ENCODE assay signal across 8 mouse cellular contexts in the genomic region with DNA sequence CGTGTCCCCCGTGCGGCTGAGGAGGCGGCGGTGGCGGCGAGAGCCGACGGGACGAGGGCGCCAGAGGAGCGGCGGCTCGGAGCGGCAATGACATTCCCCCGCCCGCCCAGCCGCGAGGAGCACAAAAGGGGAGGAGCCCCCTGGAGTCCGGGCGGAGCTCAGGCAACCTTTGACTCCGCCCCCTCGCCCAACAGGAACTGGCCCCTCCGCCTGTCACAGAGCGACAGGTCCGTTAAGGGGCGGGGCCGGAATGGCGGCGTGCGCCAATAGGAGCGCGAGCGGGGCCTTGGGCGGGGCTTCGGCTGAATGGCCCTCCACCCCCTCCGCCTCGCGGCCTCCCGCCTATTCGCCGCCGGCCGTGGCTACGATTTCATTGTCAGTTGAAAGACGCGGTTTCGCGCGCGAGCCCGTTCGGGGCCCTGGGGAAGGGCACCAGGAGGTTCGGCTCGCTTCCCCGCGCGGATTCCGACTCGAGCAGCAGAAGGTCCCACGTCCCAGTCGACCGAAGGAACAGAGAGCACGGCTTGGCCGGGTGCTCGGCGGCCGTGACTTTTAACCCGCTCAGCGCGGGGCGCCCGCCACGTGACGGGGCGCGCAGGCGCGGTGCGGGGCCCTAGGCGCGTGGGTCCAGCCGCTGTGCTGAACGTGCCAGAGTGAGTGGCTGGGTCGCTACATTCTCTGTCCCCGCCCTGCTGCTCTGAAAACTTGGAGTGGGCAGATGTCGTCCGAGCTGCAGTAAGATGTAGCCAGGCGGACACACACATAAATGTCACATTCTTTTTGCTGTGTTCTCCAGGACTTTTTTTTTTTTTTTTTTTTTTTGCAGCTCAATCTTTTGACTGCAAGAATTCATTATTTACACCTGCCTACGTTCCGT. TPM values are rescaled to one million over a fixed set of nuclear protein-coding genes. Genes with fewer than 3 reads are reported as not detected.
DNase-seq lines count a peak whose midpoint lies in the region; ATAC-seq lines count a peak whose summit lies in the region.

Gene Stt3b, minus strand, starts transcription at position 76 of the 877 bp plus-strand sequence.

- peak within 1 kb of the TSS; percentile 96 for H3K27ac ChIP-seq in heart, embryonic 14.5 days (replicated peaks in 1 of 2; ENCODE audit: control insufficient read depth in 1 of 2, insufficient read depth in 1 of 2, low read depth in 2 of 2, low read length in 2 of 2)
- H3K27ac ChIP-seq in liver, embryonic 13.5 days = peak within 1 kb of the TSS; percentile 94
- H3K27ac ChIP-seq in stomach, embryonic 16.5 days (ENCODE audit: low read length) = peak within 1 kb of the TSS; percentile 99

- WGBS in heart, embryonic 14.5 days = under 1% methylated on average over 88 of the region's 91 CpGs
- WGBS in liver, embryonic 13.5 days (ENCODE audit: insufficient replicate concordance) = under 1% methylated on average over 89 of the region's 91 CpGs
- under 1% methylated on average over 91 of the region's 91 CpGs for WGBS in stomach, embryonic 16.5 days

- peak; percentile 91 for ATAC-seq in CD4-positive, CD25-positive, alpha-beta regulatory T cell, adult 4 months
- ATAC-seq in heart, embryonic 14.5 days (ENCODE audit: insufficient number of reproducible peaks, insufficient read depth, low FRiP score, low read depth) = peak; percentile 95
- peak; percentile 86 for ATAC-seq in liver, embryonic 13.5 days (ENCODE audit: low read depth)
- peak; percentile 96 for ATAC-seq in stomach, embryonic 16.5 days (ENCODE audit: insufficient read depth, low FRiP score)

- H3K9me3 ChIP-seq in heart, embryonic 14.5 days (ENCODE audit: control insufficient read depth, low read length) = no peaks in the 10 kb centered on the region
- no peaks in the 10 kb centered on the region for H3K9me3 ChIP-seq in liver, embryonic 13.5 days (replicated peaks)
- H3K9me3 ChIP-seq in stomach, embryonic 16.5 days (replicated peaks; ENCODE audit: control insufficient read depth, low read length) = no peaks in the 10 kb centered on the region

- H3K4me3 ChIP-seq in heart, embryonic 14.5 days (ENCODE audit: control insufficient read depth in 1 of 2, insufficient read depth in 1 of 2, low read depth in 1 of 2, low read length in 2 of 2) = peak within 1 kb of the TSS; percentile 93 to 94
- peak within 1 kb of the TSS; percentile 95 for H3K4me3 ChIP-seq in liver, embryonic 13.5 days (replicated peaks)
- H3K4me3 ChIP-seq in stomach, embryonic 16.5 days (replicated peaks; ENCODE audit: low read length) = peak within 1 kb of the TSS; percentile 99

- peak within 1 kb of the TSS; percentile 75 for H3K4me2 ChIP-seq in heart, embryonic 14.5 days (ENCODE audit: low read length)
- peak within 1 kb of the TSS; percentile 82 for H3K4me2 ChIP-seq in liver, embryonic 13.5 days
- H3K4me2 ChIP-seq in stomach, embryonic 16.5 days (ENCODE audit: low read depth, low read length) = peak within 1 kb of the TSS; percentile 76

- no peaks in the 10 kb centered on the region for H3K36me3 ChIP-seq in heart, embryonic 14.5 days (ENCODE audit: control insufficient read depth, insufficient read depth, low read length)
- no peaks in the 10 kb centered on the region for H3K36me3 ChIP-seq in liver, embryonic 13.5 days
- H3K36me3 ChIP-seq in stomach, embryonic 16.5 days (ENCODE audit: control insufficient read depth, insufficient read depth, low read length) = no peaks in the 10 kb centered on the region

- peak within 1 kb of the TSS; percentile 99 for H3K9ac ChIP-seq in heart, embryonic 14.5 days (ENCODE audit: low read length)
- peak within 1 kb of the TSS; percentile 99 for H3K9ac ChIP-seq in liver, embryonic 13.5 days
- H3K9ac ChIP-seq in stomach, embryonic 16.5 days (ENCODE audit: low read length) = peak within 1 kb of the TSS; percentile 99

- DNase-seq in c-Kit-negative CD71-positive TER-119-positive erythroid progenitor cells, embryonic 14.5 days (ENCODE audit: low read depth, low spot score) = peak; percentile 99
- peak; percentile 92 for DNase-seq in fibroblast of lung, adult 2 months (ENCODE audit: low read depth)
- DNase-seq in kidney, postnatal 14 days = peak; percentile 100
- peak; percentile 100 for DNase-seq in liver, embryonic 13.5 days
- peak; percentile 99 for DNase-seq in neural tube, embryonic 10.5 days (ENCODE audit: extremely low spot score, low spot score)

- H3K4me1 ChIP-seq in heart, embryonic 14.5 days (ENCODE audit: control insufficient read depth in 2 of 2, insufficient read depth in 2 of 2, low read length in 2 of 2) = peaks cover 8 to 28% of the 10 kb centered on the region in 2 experiments
- H3K4me1 ChIP-seq in liver, embryonic 13.5 days (replicated peaks) = peaks cover 65% of the 10 kb centered on the region
- H3K4me1 ChIP-seq in stomach, embryonic 16.5 days (ENCODE audit: control insufficient read depth, insufficient read depth, low read length) = peaks cover 18% of the 10 kb centered on the region

- H3K27me3 ChIP-seq in heart, embryonic 14.5 days (ENCODE audit: control insufficient read depth, insufficient read depth, low read length) = no peaks in the 10 kb centered on the region
- H3K27me3 ChIP-seq in liver, embryonic 13.5 days = no peaks in the 10 kb centered on the region
- H3K27me3 ChIP-seq in stomach, embryonic 16.5 days (ENCODE audit: control insufficient read depth, insufficient read depth, low read length) = no peaks in the 10 kb centered on the region

RNA-seq across cellular contexts. Expression of gene Stt3b, which starts in this region (rescaled TPM):
- polyA plus RNA-seq in CD4-positive, CD25-positive, alpha-beta regulatory T cell, adult 4 months (2017; shearing (Covaris generic)) = 10 to 100 TPM in 1 of 2 experiments, 1 to 10 TPM in 1; 7.3 to 15.2 TPM
- 93.3 and 94.4 TPM in 2 replicates for polyA plus RNA-seq in heart, embryonic 14.5 days (2014; fragmentation: Nextera tagmentation; extraction: Ambion mirVana)
- polyA plus RNA-seq in liver, embryonic 13.5 days (2015; fragmentation: Nextera tagmentation; extraction: Ambion mirVana) = 62.4 and 72.7 TPM in 2 replicates
- 80.8 and 83.6 TPM in 2 replicates for polyA plus RNA-seq in stomach, embryonic 16.5 days (2015; fragmentation: Nextera tagmentation; extraction: Ambion mirVana)

Comparison
In these comparisons a context has a peak if more than half of its experiments do, and no peak if none do; other contexts are left out.
1. Peak in every context shown above with its lines: DNase-seq, ATAC-seq, H3K4me3 ChIP-seq and H3K27ac ChIP-seq.